Mouse (Mus musculus): Measurements from ENCODE around the gene Ssna1. TPM values are rescaled to one million over a fixed set of nuclear protein-coding genes. Genes with fewer than 3 reads are reported as not detected.

Ssna1 gene
- total RNA-seq, 2 experiments from 2014 or later = 69.1 to 70.1 TPM

GRCm38 (mm10) chr2:25234050-25234449 is 38.2 kb downstream of the Ssna1 start, which contains the start of gene Slc34a3:
Gene Slc34a3, minus strand, starts transcription at chr2:25234364.
- no peak for DNase-seq (ENCODE audit: low spot score in 2 of 2)

GRCm38 (mm10) chr2:25233421-25233820 is 38.8 kb downstream of the Ssna1 start:
- DNase-seq (ENCODE audit: low spot score in 2 of 2) = no peak

- no peak for DNase-seq (ENCODE audit: low spot score in 2 of 2)
Observed at GRCm38 (mm10) chr2:25231038-25231437, 41.2 kb downstream of the Ssna1 start.

GRCm38 (mm10) chr2:25230581-25230980 is 41.7 kb downstream of the Ssna1 start:
- no peak for DNase-seq (ENCODE audit: low spot score in 2 of 2)

- no peak for DNase-seq (ENCODE audit: low spot score in 2 of 2)
Observed at GRCm38 (mm10) chr2:25229582-25229981, 42.7 kb downstream of the Ssna1 start.

GRCm38 (mm10) chr2:25228995-25229530 is 43.2 kb downstream of the Ssna1 start:
- DNase-seq (ENCODE audit: low spot score in 2 of 2) = no peak

GRCm38 (mm10) chr2:25228431-25228889 is 43.8 kb downstream of the Ssna1 start:
- DNase-seq (ENCODE audit: low spot score in 2 of 2) = peak; percentile 86 to 90

GRCm38 (mm10) chr2:25227406-25227805 is 44.8 kb downstream of the Ssna1 start:
- no peak for DNase-seq (ENCODE audit: low spot score in 2 of 2)

GRCm38 (mm10) chr2:25226864-25227263 is 45.4 kb downstream of the Ssna1 start:
- DNase-seq (ENCODE audit: low spot score in 2 of 2) = peak; percentile 59 to 78

- no peak for DNase-seq (ENCODE audit: low spot score in 2 of 2)
Observed at GRCm38 (mm10) chr2:25225811-25226379, 46.3 kb downstream of the Ssna1 start.

- DNase-seq (ENCODE audit: low spot score in 2 of 2) = peak; percentile 98 to 100
Observed at GRCm38 (mm10) chr2:25224766-25225752, 47.2 kb downstream of the Ssna1 start.

GRCm38 (mm10) chr2:25224492-25224765 is 47.8 kb downstream of the Ssna1 start, which contains the start of gene Tubb4b:
Gene Tubb4b, minus strand, starts transcription at chr2:25224702.
- DNase-seq (ENCODE audit: low spot score in 2 of 2) = no peak

- DNase-seq (ENCODE audit: low spot score in 2 of 2) = no peak
Observed at GRCm38 (mm10) chr2:25223681-25224491, 48.4 kb downstream of the Ssna1 start.

GRCm38 (mm10) chr2:25221331-25221772 is 50.9 kb downstream of the Ssna1 start:
- DNase-seq (ENCODE audit: low spot score in 2 of 2) = no peak

Other genes starting within 250 kb of the Ssna1 start
- 1,000 to 10,000 TPM in 1 of 2 experiments, 100 to 1,000 TPM in 1; 982 to 1,031 TPM for gene Nsmf, start 218.1 kb downstream of the Ssna1 start, total RNA-seq (2021)
- gene Entpd8, start 192.1 kb downstream of the Ssna1 start, total RNA-seq (2021) = not detected
- gene Noxa1, start 177.3 kb downstream of the Ssna1 start, total RNA-seq (2021) = not detected
- gene Nrarp, start 91.7 kb downstream of the Ssna1 start, total RNA-seq (2021) = 10 to 100 TPM; 38.1 to 49.8 TPM
- 1 to 10 TPM; 1.7 to 2.0 TPM for gene Tor4a, start 75.6 kb downstream of the Ssna1 start, total RNA-seq (2021)
- gene Nelfb, start 60.9 kb downstream of the Ssna1 start, total RNA-seq (2021) = 10 to 100 TPM; 50.7 to 51.7 TPM
- gene Stpg3, start 57.8 kb downstream of the Ssna1 start, total RNA-seq (2021) = not detected
- not detected for gene Fam166a, start 53.7 kb downstream of the Ssna1 start, total RNA-seq (2021)
- gene Tubb4b, start 47.7 kb downstream of the Ssna1 start, total RNA-seq (2021) = 100 to 1,000 TPM; 415 to 455 TPM
- not detected for gene Slc34a3, start 38.1 kb downstream of the Ssna1 start, total RNA-seq (2021)
- gene Rnf224, start 35.7 kb downstream of the Ssna1 start, total RNA-seq (2021) = not detected
- 100 to 1,000 TPM; 195 to 202 TPM for gene Rnf208, start 30.2 kb downstream of the Ssna1 start, total RNA-seq (2021)
- not detected for gene Cysrt1, start 30.0 kb downstream of the Ssna1 start, total RNA-seq (2021)
- gene AL732309.1, start 25.6 kb downstream of the Ssna1 start, total RNA-seq (2021) = 1 to 10 TPM; 3.6 to 3.7 TPM
- gene Tmem203, start 17.0 kb downstream of the Ssna1 start, total RNA-seq (2021) = 10 to 100 TPM; 34.3 to 38.0 TPM
- gene Tprn, start 9.8 kb downstream of the Ssna1 start, total RNA-seq (2021) = 10 to 100 TPM; 21.1 to 23.2 TPM
- 10 to 100 TPM; 66.6 to 72.1 TPM for gene Anapc2, start within 50 bp of the Ssna1 start, total RNA-seq (2021)
- not detected for gene Tmem210, start 15.7 kb upstream of the Ssna1 start, total RNA-seq (2021)
- not detected for gene Lrrc26, start 17.5 kb upstream of the Ssna1 start, total RNA-seq (2021)
- 100 to 1,000 TPM; 419 to 451 TPM for gene Grin1, start 46.7 kb upstream of the Ssna1 start, total RNA-seq (2021)
- 10 to 100 TPM; 49.0 to 59.9 TPM for gene Man1b1, start 59.9 kb upstream of the Ssna1 start, total RNA-seq (2021)
- 10 to 100 TPM; 24.7 to 29.4 TPM for gene Dpp7, start 83.9 kb upstream of the Ssna1 start, total RNA-seq (2021)
- 10 to 100 TPM in 1 of 2 experiments, 1 to 10 TPM in 1; 9.2 to 11.8 TPM for gene Uap1l1, start 93.2 kb upstream of the Ssna1 start, total RNA-seq (2021)
- 10 to 100 TPM; 11.9 to 15.3 TPM for gene Sapcd2, start 99.9 kb upstream of the Ssna1 start, total RNA-seq (2021)
- 10 to 100 TPM; 22.3 to 23.4 TPM for gene Entpd2, start 123.4 kb upstream of the Ssna1 start, total RNA-seq (2021)
- gene Npdc1, start 126.9 kb upstream of the Ssna1 start, total RNA-seq (2021) = 100 to 1,000 TPM; 402 to 418 TPM
- gene Fut7, start 150.8 kb upstream of the Ssna1 start, total RNA-seq (2021) = under 1 TPM; 0.31 to 0.81 TPM
- gene Abca2, start 156.3 kb upstream of the Ssna1 start, total RNA-seq (2021) = 100 to 1,000 TPM; 140 to 141 TPM
- gene Clic3, start 184.4 kb upstream of the Ssna1 start, total RNA-seq (2021) = under 1 TPM in 1 of 2 experiments, not detected in 1; 0.58 TPM
- 10 to 100 TPM; 52.1 to 57.7 TPM for gene Paxx, start 188.7 kb upstream of the Ssna1 start, total RNA-seq (2021)
- 100 to 1,000 TPM; 234 to 420 TPM for gene Ptgds, start 197.6 kb upstream of the Ssna1 start, total RNA-seq (2021)
- gene Lcn12, start 221.5 kb upstream of the Ssna1 start, total RNA-seq (2021) = not detected
- gene Fbxw5, start 228.3 kb upstream of the Ssna1 start, total RNA-seq (2021) = 100 to 1,000 TPM; 130 to 134 TPM
- gene C8g, start 229.3 kb upstream of the Ssna1 start, total RNA-seq (2021) = 1 to 10 TPM; 1.5 to 1.7 TPM